Mouse (Mus musculus) megakaryocyte, embryonic 14.5 days (primary cell): ENCODE measurements around the gene Rph3al.

Source experiments
- FLI1 ChIP-seq: IDR thresholded peaks from 2 replicates; pipeline ENCODE4 v1.6.1; 2012; ENCODE audit warnings: low read length, inconsistent platforms, mixed read lengths
- GATA1 ChIP-seq: IDR thresholded peaks from 3 replicates; pipeline ENCODE4 v1.6.1; 2012; ENCODE audit warnings: mixed read lengths, low read length, inconsistent platforms, borderline replicate concordance

- TF ChIP-seq FLI1, result no peak
- TF ChIP-seq GATA1, result no peak
These were observed 9.0 kb upstream of the Rph3al start for GRCm38 (mm10) chr11:75947223-75947622.
